Mouse (Mus musculus): Measurements from ENCODE around the gene Elavl3.
"Not testable (repeated sequence)": the region's sequence is repeated elsewhere in the genome, so short reads cannot be mapped to it uniquely, and the experiment has no call there.

The Elavl3 gene

GRCm38 (mm10) chr9:22051958-22052254, at the start of gene Elavl3:
Elavl3 (minus strand) TSS chr9:22052023.
- DNase-seq (ENCODE audit: low spot score in 2 of 2), result peak; percentile 82 to 86

GRCm38 (mm10) chr9:22099922-22100321, 48.1 kb upstream of the Elavl3 start:
- no peak for DNase-seq (ENCODE audit: low spot score in 2 of 2)

- DNase-seq (ENCODE audit: low spot score in 2 of 2), result no peak
Observed at GRCm38 (mm10) chr9:22098993-22099696, 47.3 kb upstream of the Elavl3 start, which contains the start of gene Cnn1. Cnn1 (plus strand) TSS chr9:22099216.

- peak; percentile 81 to 82 for DNase-seq (ENCODE audit: low spot score in 2 of 2)
Observed at GRCm38 (mm10) chr9:22095854-22096307, 44.1 kb upstream of the Elavl3 start.

- no peak for DNase-seq (ENCODE audit: low spot score in 2 of 2)
Observed at GRCm38 (mm10) chr9:22092746-22093145, 40.9 kb upstream of the Elavl3 start.

- DNase-seq (ENCODE audit: low spot score in 2 of 2), result no peak
Observed at GRCm38 (mm10) chr9:22089986-22090385, 38.2 kb upstream of the Elavl3 start.

- DNase-seq (ENCODE audit: low spot score in 2 of 2), result no peak
Observed at GRCm38 (mm10) chr9:22089281-22089680, 37.5 kb upstream of the Elavl3 start.

- no peak for DNase-seq (ENCODE audit: low spot score in 2 of 2)
Observed at GRCm38 (mm10) chr9:22087034-22087618, 35.3 kb upstream of the Elavl3 start.

GRCm38 (mm10) chr9:22086012-22086411, 34.2 kb upstream of the Elavl3 start:
- DNase-seq (ENCODE audit: low spot score in 2 of 2), result no peak

GRCm38 (mm10) chr9:22085022-22085834, 33.4 kb upstream of the Elavl3 start, which contains the start of gene Ecsit:
Ecsit (minus strand) TSS chr9:22085438.
- peak; percentile 97 to 98 for DNase-seq (ENCODE audit: low spot score in 2 of 2)

- no peak for DNase-seq (ENCODE audit: low spot score in 2 of 2)
Observed at GRCm38 (mm10) chr9:22084667-22085021, 32.8 kb upstream of the Elavl3 start.

GRCm38 (mm10) chr9:22076223-22076622, 24.4 kb upstream of the Elavl3 start:
- no peak for DNase-seq (ENCODE audit: low spot score in 2 of 2)

- DNase-seq (ENCODE audit: low spot score in 2 of 2), result not testable (repeated sequence)
Observed at GRCm38 (mm10) chr9:22075778-22076177, 24.0 kb upstream of the Elavl3 start.

- DNase-seq (ENCODE audit: low spot score in 2 of 2), result no peak
Observed at GRCm38 (mm10) chr9:22072276-22072675, 20.5 kb upstream of the Elavl3 start.

GRCm38 (mm10) chr9:22070791-22071573, 19.2 kb upstream of the Elavl3 start, which contains the start of the genes Gm49318 and Zfp653:
Gm49318 (minus strand) TSS chr9:22071259.
Zfp653 (minus strand) TSS chr9:22071376.
- DNase-seq (ENCODE audit: low spot score in 2 of 2), result peak; percentile 97 to 98

GRCm38 (mm10) chr9:22069881-22070553, 18.2 kb upstream of the Elavl3 start:
- DNase-seq (ENCODE audit: low spot score in 2 of 2), result no peak

GRCm38 (mm10) chr9:22067195-22067594, 15.4 kb upstream of the Elavl3 start:
- DNase-seq (ENCODE audit: low spot score in 2 of 2), result no peak

- peak; percentile 40 to 55 for DNase-seq (ENCODE audit: low spot score in 2 of 2)
Observed at GRCm38 (mm10) chr9:22066433-22066832, 14.6 kb upstream of the Elavl3 start.

- DNase-seq (ENCODE audit: low spot score in 2 of 2), result no peak
Observed at GRCm38 (mm10) chr9:22065642-22066041, 13.8 kb upstream of the Elavl3 start.

GRCm38 (mm10) chr9:22064341-22064740, 12.5 kb upstream of the Elavl3 start:
- DNase-seq (ENCODE audit: low spot score in 2 of 2), result peak in 1 of 2 experiments; percentile 48

GRCm38 (mm10) chr9:22061339-22061738, 9.5 kb upstream of the Elavl3 start:
- peak; percentile 73 to 79 for DNase-seq (ENCODE audit: low spot score in 2 of 2)

Data from right cerebral cortex, adult 2 months (tissue).